Mouse (Mus musculus) thymus, postnatal 0 days (tissue): ENCODE measurements at regions not wholly inside any gene's neighbourhood (a gene's known extent, or its start where the extent isn't known, plus 50 kb on each side); places are given as distances from the start of the nearest gene placed in this dataset.

ENCODE experiments used
- DNase-seq: peaks from one replicate; pipeline ENCODE4 v3.0.0-alpha.2; 2015; ENCODE audit warnings: low spot score

GRCm38 (mm10) chr12:98045784-98046458, 213.3 kb downstream of the Galc start:
- DNase-seq: no peak

GRCm38 (mm10) chr12:98043436-98043835, 215.8 kb downstream of the Galc start:
- no peak for DNase-seq

GRCm38 (mm10) chr12:98039677-98040076, 219.6 kb downstream of the Galc start:
- DNase-seq: no peak

- DNase-seq: no peak
Observed at GRCm38 (mm10) chr12:98023655-98024054, 235.6 kb downstream of the Galc start.

GRCm38 (mm10) chr12:98014607-98015278, 244.5 kb downstream of the Galc start:
- DNase-seq: no peak

- DNase-seq: no peak
Observed at GRCm38 (mm10) chr12:98009175-98009574, 250.1 kb downstream of the Galc start.

- no peak for DNase-seq
Observed at GRCm38 (mm10) chr12:98005671-98006469, 253.4 kb downstream of the Galc start.

- no peak for DNase-seq
Observed at GRCm38 (mm10) chr12:98002217-98002616, 257.0 kb downstream of the Galc start.

GRCm38 (mm10) chr12:97994884-97995283, 264.4 kb downstream of the Galc start:
- no peak for DNase-seq

GRCm38 (mm10) chr12:97993937-97994336, 265.3 kb downstream of the Galc start:
- DNase-seq: no peak

GRCm38 (mm10) chr12:97983390-97983789, 275.9 kb downstream of the Galc start:
- DNase-seq: no peak

- DNase-seq: no peak
Observed at GRCm38 (mm10) chr12:97978668-97979067, 280.6 kb downstream of the Galc start.

- DNase-seq: no peak
Observed at GRCm38 (mm10) chr12:97978178-97978651, 281.0 kb downstream of the Galc start.

GRCm38 (mm10) chr12:97977633-97978032, 281.6 kb downstream of the Galc start:
- DNase-seq: no peak

- no peak for DNase-seq
Observed at GRCm38 (mm10) chr12:97973909-97974510, 285.2 kb downstream of the Galc start.

GRCm38 (mm10) chr12:97957201-97957600, 302.1 kb downstream of the Galc start:
- no peak for DNase-seq

GRCm38 (mm10) chr12:97953336-97953735, 305.9 kb downstream of the Galc start:
- DNase-seq: no peak

- DNase-seq: no peak
Observed at GRCm38 (mm10) chr12:97952204-97952603, 307.1 kb downstream of the Galc start.

- no peak for DNase-seq
Observed at GRCm38 (mm10) chr12:97950072-97950471, 309.2 kb downstream of the Galc start.

- DNase-seq: no peak
Observed at GRCm38 (mm10) chr12:97947421-97947820, 311.8 kb downstream of the Galc start.

GRCm38 (mm10) chr12:97938361-97938760, 320.9 kb downstream of the Galc start:
- DNase-seq: no peak

- no peak for DNase-seq
Observed at GRCm38 (mm10) chr12:97929877-97930276, 329.4 kb downstream of the Galc start.
